Mouse (Mus musculus): ENCODE results near the gene Gm3250.
"Not testable (repeated sequence)": the region's sequence is repeated elsewhere in the genome, so short reads cannot be mapped to it uniquely, and the experiment has no call there.

Gm3250 gene

DNA sequence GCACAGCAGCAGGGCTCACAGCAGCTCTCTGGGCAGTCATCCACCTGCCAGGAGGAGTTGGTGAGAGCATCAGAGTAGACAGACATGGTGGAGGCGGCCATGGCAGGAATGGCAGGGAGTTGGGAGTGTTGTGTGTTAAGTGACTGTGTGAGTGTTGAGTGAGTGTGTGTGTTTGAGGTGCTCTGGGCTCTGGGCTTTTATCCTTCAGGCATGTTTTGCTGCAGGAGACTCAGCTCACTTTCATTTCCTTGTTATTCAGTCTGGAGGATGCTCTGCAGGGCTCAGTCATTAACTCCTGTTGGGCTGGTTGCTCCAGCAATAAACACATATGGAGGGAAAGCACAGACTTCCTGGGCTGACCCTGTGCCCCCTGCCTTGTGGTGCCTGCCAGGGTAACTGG lies at the start of gene Gm3250:
Gene Gm3250, minus strand, starts transcription at position 101 of the 400 bp plus-strand sequence.
- DNase-seq: peak; percentile 77

DNA sequence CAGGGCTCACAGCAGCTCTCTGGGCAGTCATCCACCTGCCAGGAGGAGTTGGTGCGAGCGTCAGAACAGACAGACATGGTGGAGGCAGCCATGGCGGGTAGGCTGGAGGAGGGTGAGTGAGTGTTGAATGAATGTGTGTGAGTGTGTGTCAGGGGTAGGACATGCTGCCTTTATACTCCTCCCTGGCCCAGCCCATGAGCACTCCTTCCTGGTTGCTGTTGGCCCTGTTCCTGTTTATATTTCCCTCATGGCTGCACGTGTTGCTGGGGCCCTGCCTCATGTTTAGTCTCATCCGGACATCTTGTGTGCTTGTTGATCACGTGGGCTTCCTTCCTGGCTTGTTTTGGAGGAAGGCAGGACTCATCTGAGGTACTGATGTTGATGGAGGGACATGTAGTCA lies 44.6 kb upstream of the Gm3250 start, which contains the start of gene Krtap10-4:
Gene Krtap10-4, minus strand, starts transcription at position 145 of the 400 bp plus-strand sequence.
- DNase-seq: peak; percentile 91

DNA sequence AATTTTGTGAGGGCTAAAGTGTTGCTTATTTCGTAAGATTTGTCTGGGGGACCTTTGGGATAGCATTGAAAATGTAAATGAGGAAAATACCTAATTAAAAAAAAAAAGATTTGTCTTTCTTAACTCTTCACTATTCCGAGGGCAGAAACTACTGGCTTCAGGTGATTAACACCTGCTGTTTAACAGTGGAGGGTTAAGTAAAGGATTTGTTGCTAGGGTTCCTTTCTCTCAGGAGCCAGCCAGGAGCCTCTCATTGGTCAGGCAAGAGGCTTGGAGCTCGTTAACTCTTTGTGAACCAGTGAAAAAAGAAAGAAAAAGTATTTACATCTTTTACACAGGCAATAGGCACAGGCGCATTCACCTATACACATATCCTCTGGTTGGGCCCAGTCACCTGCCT lies 36.9 kb upstream of the Gm3250 start:
- DNase-seq: no peak

DNA sequence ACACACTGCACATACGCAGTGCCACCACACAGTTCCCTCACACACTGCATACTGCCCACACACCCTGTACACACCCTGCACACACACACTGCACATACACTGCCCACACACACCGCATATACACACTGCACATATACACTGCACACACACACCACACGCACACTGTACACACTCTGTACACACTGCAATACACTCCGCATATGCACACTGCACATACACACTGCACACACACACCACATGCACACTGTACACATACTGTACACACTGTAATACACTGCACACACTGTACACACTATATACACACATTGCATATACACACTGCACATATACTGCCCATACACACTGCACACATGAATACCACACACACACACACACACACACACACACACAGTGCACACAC lies 36.2 kb upstream of the Gm3250 start:
- no peak for DNase-seq

DNA sequence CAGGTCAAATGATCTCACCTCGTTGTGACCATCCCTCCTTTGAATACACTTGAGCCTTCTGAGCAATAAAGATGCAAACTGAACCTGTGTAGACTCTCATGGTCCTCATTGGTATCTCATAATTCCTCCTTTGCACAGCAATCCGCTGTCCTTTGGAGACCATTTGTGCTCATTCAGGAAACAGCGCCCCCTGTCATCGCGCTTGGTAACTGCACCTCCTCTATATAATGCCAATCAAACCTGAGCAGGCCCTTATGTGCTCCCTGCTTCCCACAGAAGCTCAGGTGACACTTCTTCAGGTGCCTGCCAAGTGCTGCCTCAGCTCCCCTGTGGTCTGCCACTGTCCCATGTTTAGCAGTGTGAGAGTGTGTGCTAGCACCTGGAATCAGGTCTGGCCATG lies 33.2 kb upstream of the Gm3250 start:
- DNase-seq: no peak

DNA sequence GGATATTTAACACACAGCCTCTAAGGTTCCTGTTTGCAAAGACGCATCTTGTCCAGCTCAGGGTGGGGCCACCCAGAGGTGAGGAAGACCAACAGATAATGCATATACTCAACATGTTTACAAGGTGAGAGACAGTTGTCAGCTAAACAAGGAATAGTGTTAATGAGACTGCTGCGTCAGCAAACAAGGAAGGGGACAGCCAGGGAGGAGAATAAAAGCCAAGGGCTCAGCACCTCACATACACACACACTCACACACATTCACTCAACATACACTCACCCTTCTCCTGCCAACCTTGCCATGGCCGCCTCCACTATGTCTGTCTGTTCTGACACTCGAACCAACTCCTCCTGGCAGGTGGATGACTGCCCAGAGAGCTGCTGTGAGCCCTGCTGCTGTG lies 32.0 kb upstream of the Gm3250 start, which contains the start of gene Gm2696:
Gene Gm2696, plus strand, starts transcription at position 301 of the 400 bp plus-strand sequence.
- peak; percentile 83 for DNase-seq

DNA sequence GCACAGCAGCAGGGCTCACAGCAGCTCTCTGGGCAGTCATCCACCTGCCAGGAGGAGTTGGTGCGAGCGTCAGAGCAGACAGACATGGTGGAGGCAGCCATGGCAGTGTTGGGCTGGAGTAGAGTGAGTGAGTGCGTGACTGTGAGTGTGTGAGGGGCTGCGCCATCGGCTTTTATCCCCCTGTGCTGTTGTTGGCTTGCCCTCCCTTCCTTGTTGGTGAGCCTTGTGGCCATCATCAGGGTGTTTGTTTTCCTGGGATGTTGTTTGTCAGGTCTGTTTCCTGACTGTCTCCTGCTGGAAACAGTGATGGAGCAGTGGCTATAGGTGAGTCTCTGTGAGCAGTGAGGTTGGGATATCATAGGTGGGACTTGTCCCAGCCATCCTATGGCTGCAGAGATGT lies 29.4 kb upstream of the Gm3250 start, which contains the start of gene Gm9507:
Gene Gm9507, minus strand, starts transcription at position 101 of the 400 bp plus-strand sequence.
- DNase-seq: no peak

DNA sequence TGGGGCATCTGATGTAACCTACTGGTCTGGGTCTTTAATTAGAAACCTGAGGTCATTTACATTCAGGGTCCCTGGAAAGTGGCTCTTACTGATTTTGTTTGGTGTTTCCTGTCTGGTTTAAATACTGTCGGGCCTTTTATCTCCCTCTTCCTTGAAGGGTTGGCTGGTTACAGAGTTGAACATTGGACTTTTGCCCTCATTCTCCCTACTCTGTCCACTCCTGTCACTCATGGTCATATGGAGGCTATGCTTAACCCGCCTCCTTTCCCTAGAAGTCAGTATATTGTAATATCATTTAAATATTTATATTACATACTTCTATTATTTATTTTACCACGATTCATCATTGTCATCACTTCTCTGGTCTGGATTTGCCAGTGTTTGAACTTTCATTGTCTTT lies 21.8 kb upstream of the Gm3250 start:
- peak; percentile 17 for DNase-seq

DNA sequence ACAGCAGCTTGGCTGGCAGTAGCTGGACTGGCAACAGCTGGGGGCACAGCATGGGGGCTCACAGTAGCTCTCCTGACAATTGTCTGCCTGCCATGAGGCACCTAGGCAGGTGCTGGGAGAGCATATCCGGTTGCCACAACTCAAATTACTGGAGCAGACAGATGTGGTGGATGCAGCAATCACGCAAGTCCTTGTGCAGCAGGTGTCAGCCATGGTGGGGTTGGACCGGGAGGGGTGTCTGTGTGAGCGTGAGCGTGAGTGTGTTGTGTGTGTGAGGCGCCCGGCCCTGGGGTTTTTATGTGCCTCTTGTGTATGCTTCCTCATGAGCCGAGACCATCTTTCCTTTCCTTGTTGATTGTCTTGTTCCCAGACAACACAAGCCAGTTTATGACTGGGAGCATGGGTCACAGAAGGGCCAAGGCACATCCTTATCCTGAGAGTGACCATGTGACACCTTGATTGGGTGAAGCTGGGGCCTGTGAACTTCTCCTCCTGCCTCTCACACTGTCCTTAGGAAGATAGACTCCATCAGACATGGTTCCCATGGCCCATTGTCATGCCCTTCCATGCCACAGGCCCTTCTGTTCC lies 16.7 kb upstream of the Gm3250 start, which contains the start of gene Gm19668:
Gene Gm19668, minus strand, starts transcription at position 213 of the 588 bp plus-strand sequence.
- DNase-seq: peak; percentile 82

DNA sequence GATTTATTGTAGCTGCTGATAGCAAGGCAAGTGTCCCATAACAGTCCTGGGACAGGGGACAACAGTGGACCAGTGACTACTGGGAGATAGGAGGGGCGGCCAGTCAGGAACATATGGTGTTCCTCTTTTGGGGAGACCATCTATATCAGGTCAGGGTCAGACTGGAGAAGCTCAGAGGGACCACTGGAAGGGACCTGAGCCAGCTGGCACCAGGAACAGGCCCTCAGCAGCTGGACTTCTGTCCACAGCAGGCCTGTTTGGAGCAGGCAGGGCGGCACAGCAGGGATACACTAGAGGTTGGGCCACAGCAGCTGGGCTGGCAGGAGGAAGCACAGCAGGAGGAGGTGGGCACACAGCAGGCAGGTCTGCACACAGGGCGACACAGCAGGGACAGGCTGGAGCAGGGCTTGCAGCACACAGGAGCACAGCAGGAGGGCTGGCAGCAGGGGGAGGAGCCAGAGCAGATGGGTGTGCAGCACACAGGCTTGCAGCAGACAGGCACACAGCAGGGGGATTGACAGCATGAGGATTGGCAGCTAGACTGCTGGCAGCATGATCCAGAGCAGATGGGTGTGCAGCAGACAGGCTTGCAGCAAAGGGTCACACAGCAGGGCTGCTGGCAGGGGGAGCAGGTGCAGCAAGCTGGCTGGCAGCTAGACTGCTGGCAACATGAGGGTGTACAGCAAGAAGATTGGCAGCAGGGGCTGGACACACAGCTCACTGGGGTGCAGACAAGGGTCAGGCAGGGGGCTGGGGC lies 16.0 kb upstream of the Gm3250 start:
- DNase-seq: peak; percentile 91

DNA sequence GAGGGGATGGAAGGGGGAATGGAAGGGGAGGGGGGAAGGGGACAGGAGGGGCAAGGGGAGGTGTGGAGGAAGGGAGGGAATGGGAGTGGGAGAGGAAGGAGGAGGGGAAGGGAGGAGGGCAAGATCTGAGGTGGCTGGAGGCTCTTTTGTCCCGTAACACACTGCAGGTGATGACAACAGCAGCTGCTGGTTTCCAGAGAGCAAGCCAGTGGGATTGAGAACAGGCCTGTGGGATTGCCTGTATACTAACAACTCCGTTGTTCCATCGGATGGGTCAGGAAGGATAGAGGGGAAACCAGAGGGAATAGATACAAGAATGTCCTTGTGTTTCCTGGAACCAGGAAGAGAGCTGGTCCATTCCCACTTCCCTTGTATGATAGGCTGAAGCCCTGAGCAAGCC lies 15.3 kb upstream of the Gm3250 start:
- DNase-seq: peak; percentile 89

DNA sequence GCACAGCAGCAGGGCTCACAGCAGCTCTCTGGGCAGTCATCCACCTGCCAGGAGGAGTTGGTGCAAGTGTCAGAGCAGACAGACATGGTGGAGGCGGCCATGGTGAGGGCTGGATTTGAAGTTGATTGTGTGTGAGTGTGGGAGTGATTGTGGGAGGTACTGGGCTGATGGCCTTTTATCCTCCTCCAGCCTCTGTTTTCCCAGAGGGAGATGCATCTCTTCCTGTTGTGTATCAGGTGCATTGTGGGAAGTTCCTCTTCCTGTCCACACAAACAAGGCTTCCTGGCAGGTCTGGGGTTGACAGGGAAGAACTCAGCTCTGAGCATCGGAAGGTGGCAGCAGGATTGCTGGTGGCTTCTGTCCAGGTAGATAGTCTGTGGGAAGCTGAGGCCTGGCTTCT lies 12.6 kb upstream of the Gm3250 start, which contains the start of gene Gm9639:
Gene Gm9639, minus strand, starts transcription at position 101 of the 400 bp plus-strand sequence.
- peak; percentile 80 for DNase-seq

DNA sequence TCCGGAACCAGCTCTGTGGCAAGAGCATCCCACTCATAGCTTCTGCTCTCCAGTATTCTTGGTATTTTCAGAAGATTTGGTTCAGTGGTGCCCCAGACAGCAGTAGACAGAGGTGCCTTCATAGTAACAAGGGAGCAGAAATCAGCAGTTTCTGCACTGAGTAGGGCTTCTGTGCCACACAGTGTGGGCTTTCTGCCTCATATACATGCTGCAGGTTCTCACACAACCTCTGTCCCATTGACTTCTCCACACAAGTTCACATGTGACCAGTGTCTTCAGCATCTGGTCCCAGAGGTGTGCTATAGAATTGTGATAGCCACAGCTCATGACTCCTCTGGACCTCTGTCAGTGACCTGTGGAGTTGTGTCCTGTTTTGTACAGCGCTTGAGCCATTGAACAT lies 6.3 kb upstream of the Gm3250 start:
- peak; percentile 67 for DNase-seq

DNA sequence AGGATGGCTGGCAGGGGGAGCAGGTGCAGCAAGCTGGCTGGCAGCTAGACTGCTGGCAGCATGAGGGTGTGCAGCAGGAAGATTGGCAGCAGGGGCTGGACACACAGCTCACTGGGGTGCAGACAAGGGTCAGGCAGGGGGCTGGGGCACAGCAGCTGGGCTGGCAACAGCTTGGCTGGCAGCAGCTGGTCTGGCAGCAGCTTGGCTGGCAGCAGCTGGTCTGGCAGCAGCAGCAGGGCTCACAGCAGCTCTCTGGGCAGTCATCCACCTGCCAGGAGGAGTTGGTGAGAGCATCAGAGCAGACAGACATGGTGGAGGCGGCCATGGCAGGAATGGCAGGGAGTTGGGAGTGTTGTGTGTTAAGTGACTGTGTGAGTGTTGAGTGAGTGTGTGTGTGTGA lies 5.5 kb upstream of the Gm3250 start, which contains the start of gene Gm7137:
Gene Gm7137, minus strand, starts transcription at position 325 of the 400 bp plus-strand sequence.
- DNase-seq: peak; percentile 95

DNA sequence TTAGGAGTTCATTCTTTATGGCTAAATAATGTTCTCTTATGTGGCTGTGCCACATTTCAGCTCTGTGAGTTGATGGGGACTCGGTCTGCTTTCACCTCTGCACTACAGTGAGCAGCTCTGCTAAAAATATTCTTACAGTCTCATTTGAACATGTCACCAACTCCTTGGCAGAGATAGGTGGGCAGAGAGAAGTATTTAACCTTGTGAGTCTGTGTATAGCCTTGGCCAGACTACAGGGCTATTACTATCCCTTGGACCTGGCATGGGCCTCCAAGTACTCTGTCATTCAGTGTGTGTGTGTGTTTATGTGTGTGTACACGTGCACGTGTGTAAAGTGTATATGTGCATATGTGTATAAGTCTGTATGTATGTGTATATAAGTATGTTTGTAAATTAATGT lies 1.1 kb upstream of the Gm3250 start:
- peak; percentile 61 for DNase-seq

DNA sequence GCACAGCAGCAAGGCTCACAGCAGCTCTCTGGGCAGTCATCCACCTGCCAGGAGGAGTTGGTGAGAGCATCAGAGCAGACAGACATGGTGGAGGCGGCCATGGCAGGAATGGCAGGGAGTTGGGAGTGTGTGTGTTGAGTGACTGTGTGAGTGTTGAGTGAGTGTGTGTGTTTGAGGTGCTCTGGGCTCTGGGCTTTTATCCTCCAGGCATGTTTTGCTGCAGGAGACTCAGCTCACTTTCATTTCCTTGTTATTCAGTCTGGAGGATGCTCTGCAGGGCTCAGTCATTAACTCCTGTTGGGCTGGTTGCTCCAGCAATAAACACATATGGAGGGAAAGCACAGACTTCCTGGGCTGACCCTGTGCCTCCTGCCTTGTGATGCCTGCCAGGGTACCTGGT lies 5.5 kb downstream of the Gm3250 start, which contains the start of gene Gm7138:
Gene Gm7138, minus strand, starts transcription at position 101 of the 400 bp plus-strand sequence.
- DNase-seq: peak; percentile 40

DNA sequence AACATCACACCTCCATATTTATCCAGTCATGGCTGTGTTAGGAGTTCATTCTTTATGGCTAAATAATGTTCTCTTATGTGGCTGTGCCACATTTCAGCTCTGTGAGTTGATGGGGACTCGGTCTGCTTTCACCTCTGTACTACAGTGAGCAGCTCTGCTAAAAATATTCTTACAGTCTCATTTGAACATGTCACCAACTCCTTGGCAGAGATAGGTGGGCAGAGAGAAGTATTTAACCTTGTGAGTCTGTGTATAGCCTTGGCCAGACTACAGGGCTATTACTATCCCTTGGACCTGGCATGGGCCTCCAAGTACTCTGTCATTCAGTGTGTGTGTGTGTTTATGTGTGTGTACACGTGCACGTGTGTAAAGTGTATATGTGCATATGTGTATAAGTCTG lies 10.2 kb downstream of the Gm3250 start:
- peak; percentile 86 for DNase-seq

DNA sequence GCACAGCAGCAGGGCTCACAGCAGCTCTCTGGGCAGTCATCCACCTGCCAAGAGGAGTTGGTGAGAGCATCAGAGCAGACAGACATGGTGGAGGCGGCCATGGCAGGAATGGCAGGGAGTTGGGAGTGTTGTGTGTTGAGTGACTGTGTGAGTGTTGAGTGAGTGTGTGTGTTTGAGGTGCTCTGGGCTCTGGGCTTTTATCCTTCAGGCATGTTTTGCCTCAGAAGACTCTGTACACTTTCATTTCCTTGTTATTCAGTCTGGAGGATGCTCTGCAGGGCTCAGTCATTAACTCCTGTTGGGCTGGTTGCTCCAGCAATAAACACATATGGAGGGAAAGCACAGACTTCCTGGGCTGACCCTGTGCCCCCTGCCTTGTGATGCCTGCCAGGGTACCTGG lies 11.1 kb downstream of the Gm3250 start, which contains the start of gene Gm3238:
Gene Gm3238, minus strand, starts transcription at position 101 of the 400 bp plus-strand sequence.
- peak; percentile 29 for DNase-seq

DNA sequence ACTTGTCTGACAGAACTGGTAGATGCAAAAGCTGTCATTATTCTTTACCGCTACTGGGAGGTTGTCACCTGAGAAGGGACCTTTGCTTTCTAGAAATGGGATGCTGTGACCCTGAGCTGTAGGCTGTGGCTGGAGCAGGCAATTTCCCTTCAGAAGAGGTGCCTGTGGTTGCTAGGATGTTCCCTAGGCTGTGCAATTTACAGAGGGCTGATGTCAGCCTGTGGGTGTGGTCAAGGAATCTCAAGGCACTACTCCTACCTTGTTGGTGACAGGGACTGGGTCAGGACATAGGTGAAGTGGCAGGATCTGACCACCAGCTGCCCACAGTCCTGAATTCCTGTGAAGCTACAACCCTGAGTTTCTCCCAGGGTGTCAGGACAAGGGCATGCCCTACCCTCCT lies 12.6 kb downstream of the Gm3250 start:
- DNase-seq: peak; percentile 81

DNA sequence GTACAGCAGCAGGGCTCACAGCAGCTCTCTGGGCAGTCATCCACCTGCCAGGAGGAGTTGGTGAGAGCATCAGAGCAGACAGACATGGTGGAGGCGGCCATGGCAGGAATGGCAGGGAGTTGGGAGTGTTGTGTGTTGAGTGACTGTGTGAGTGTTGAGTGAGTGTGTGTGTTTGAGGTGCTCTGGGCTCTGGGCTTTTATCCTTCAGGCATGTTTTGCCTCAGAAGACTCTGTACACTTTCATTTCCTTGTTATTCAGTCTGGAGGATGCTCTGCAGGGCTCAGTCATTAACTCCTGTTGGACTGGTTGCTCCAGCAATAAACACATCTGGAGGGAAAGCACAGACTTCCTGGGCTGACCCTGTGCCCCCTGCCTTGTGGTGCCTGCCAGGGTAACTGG lies 22.8 kb downstream of the Gm3250 start, which contains the start of gene Gm3233:
Gene Gm3233, minus strand, starts transcription at position 101 of the 400 bp plus-strand sequence.
- DNase-seq: peak; percentile 68

DNA sequence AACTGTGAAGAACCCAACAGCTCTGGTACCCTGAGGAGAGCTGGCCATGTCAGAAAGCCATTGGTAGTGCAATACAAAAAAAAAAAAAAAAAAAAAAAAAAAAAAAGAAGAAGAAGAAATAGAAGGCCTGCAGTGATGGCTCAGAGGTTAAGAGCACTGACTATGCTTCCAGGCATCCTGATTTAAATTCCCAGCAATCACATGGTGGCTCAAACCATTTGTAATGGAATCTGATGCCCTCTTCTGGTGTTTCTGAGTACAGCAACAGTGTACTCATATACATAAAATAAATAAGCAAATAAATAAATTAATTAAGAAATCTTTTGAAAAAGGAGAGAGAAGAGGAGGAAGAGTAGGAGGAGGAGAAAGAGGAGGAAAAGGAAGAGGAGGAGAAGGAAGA lies 28.9 kb downstream of the Gm3250 start:
- DNase-seq: no peak

DNA sequence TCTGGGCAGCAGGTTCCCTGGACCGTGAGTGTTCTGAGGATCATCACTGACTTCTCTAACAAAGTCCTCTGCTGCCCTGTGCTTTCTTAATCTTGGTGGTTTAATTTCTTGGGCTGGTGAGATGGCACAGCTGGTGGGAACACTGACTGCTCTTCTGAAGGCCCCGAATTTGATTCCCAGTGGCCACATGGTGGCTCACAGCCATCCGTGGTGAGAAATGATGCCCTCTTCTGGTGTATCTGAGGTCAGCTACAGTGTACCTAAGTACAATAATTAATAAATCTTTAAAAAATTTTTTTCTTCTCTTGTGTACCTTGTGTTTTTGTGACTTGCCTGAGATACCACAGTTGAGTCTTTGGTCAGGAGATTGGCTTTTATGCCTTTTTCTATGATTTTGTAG lies 30.0 kb downstream of the Gm3250 start:
- DNase-seq: not testable (repeated sequence)

DNA sequence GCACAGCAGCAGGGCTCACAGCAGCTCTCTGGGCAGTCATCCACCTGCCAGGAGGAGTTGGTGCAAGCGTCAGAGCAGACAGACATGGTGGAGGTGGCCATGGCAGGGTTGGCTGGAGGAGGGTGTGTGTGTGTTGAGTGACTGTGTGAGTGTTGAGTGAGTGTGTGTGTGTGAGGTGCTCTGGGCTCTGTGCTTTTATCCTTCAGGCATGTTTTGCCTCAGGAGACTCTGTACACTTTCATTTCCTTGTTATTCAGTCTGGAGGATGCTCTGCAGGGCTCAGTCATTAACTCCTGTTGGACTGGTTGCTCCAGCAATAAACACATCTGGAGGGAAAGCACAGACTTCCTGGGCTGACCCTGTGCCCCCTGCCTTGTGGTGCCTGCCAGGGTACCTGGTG lies 31.1 kb downstream of the Gm3250 start, which contains the start of gene Gm9736:
Gene Gm9736, minus strand, starts transcription at position 101 of the 400 bp plus-strand sequence.
- peak; percentile 84 for DNase-seq

DNA sequence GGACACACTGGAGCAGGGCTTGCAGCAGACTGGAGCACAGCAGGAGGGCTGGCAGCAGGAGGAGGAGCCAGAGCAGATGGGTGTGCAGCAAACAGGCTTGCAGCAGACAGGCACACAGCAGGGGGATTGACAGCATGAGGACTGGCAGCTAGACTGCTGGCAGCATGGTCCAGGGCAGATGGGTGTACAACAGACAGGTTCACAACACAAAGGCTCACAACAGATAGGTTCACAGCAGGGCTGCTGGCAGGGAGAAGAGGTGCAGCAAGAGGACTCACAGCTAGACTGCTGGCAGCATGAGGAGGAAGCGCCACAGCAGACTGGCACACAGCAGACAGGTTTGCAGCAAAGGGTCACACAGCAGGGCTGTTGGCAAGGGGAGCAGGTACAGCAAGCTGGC lies 31.7 kb downstream of the Gm3250 start:
- DNase-seq: not testable (repeated sequence)
